Mouse (Mus musculus): ENCODE data around the gene Arl11.

DNA sequence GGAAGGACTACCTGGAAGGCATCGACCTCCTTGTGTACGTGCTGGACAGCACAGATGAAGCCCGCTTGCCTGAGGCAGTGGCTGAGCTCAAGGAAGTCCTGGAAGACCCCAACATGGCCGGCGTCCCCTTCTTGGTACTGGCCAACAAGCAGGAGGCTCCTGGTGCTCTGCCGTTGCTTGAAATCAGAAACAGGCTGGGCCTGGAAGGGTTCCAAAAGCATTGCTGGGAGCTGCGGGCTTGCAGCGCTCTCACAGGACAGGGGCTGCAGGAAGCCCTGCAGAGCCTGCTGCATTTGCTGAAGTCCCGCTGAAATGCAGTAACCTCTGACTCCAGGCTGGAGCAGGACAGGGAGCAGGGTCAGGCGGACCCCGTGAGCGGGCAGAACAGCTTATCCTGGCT lies 1.4 kb downstream of the Arl11 start:
- no peak for TF ChIP-seq CTCF (IDR thresholded peaks at IDR 0.05)
- no peak for TF ChIP-seq EP300 (IDR thresholded peaks at IDR 0.05)
